Mouse (Mus musculus) urinary bladder, postnatal 10 days (tissue): Measurements from ENCODE around the gene Marveld2.

Experiments used
- DNase-seq: peaks from one replicate; pipeline ENCODE4 v3.0.0; 2022; ENCODE audit warnings: low spot score

Marveld2 gene

GRCm38 (mm10) chr13:100616181-100617087, at the start of gene Marveld2:
Gene Marveld2 (minus strand): TSS chr13:100616971.
- DNase-seq: no peak

GRCm38 (mm10) chr13:100659864-100660456, 43.2 kb upstream of the Marveld2 start:
- DNase-seq: no peak

DNA sequence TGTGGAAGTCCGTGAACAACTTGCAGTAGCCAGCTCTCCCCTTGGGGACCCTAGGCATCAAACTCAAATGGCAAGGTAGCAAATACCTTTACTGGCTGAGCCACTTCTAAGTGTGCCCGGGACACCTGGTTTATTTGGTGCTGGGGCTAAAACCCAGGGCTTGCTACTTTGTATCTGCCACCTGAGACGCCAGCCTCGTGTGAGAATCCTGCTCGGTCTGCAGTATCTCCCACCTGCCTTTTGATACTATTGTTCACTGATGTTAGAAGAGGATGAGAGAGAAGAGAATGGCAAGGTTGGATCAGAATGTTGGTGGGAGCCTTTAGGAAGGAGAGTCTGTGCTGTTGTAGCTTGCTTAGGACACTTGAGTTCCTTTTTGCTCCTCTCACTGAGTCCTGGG, 41.3 kb upstream of the Marveld2 start:
- DNase-seq: no peak

DNA sequence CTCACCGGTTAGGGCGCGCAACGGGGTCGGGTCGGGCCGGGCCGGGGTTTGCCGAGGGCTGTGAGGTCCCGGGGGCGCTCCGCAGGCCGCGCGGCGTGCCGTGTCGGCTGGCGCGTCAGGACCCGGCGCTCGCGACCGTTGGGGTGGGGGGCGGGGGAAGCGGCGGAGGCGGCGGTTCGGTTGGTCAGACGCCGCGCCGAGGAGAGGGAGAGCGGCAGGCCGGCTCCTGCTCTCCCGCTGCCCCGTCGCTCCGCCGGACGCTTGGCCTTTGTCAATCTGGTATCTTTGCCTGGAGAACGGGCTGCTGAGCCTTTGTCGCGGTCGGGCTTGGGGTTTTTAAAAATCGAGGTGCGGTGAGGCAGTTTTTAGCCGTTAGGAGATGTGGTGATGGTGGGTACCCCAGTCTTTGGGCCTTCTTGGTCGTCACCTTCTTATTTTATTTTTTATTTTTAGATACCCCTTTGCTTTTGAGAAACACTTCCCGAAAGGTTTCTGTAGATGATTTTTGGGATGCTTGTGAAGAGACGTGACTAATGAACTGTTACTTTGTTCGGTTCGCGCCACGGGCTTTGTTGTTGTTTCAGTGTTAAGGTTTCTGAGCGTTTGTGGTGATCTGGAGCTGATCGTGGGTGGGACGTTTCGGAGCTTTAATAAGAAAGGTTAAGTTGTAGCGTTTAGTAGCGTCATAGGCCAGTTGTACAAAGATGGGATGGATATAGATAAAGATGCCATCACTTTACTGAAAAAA, 34.8 kb upstream of the Marveld2 start, which contains the start of gene Taf9:
Gene Taf9 (plus strand): TSS at position 141 of the 748 bp plus-strand sequence.
- no peak for DNase-seq

GRCm38 (mm10) chr13:100650550-100651438, 34.0 kb upstream of the Marveld2 start, which contains the start of the genes Ak6 and Rad17:
Gene Ak6 (plus strand): TSS chr13:100650979.
Gene Rad17 (minus strand): TSS chr13:100651051.
- DNase-seq: peak; percentile 87

GRCm38 (mm10) chr13:100648223-100648622, 31.5 kb upstream of the Marveld2 start:
- no peak for DNase-seq

DNA sequence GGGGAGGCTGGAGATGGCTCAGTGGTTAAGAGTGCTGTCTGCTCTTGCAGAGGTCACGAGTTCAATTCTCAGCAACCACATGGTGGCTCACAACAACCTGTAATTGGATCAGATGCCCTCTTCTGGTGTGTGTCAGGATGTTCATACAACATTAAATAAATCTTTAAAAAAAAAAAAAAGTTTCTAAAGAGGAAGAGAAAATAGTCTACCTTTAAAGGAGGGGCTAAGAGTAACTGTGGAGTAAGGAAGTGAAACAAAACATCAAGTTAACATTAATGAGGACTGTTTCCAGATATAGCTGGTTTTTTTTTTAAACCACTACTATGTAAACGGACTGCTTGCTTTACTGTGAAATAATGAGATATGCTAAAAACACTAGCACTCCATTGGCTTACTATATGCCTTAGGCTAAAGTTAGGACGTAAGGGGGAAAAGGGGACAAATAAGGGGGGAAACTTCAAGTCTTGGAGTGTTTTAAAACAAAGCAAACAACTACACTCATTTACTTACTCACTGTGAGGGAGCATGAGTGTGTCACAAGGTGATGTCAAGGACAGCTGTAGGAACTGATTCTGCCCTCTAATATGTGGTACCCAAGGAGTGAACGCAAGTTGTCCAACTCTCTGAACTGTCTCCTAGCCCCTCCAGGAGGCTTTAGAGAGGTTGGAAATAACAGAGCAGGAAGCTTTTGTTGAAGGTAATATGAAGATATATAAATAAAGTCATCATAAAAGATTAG, 25.9 kb upstream of the Marveld2 start:
- no peak for DNase-seq

GRCm38 (mm10) chr13:100634106-100634691, 17.4 kb upstream of the Marveld2 start:
- no peak for DNase-seq

DNA sequence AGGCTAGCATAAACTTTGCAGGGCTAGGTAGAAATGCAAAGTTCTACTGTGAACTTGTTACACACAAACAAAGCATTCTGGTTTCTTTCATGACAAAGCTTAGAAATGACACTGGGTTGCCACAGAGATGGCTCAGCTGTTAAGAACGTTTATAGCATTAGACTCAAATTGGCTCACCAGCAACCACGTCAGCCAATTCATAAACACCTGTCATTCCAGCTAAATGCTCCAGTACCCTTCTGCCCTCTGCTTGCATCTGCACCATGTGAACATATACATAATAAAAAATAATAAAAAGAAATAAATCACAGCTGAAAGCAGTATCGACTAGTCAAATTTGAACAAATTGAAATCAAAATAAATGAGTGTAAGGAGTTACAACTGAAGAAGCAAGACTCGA, 5.5 kb upstream of the Marveld2 start:
- no peak for DNase-seq

DNA sequence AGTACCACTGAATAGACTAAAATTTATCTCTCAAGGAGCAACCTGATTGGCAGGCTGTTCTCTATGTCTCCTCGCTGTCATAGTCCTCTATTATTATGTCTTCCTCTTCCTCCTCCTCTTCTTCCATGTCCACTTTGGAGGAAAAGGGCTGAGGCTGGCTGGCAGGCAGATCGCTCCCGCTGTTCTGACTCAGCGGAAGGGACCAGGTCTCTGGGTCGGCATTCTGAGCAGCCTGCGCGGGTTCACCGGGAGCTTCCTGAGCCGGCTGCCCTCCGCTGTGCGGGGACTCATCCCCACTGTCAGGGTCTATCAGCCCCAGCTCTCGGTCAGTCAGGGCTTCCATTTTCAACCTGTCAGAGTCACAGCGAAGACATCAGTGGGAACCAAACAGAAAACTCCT, 812 bp upstream of the Marveld2 start:
- no peak for DNase-seq

DNA sequence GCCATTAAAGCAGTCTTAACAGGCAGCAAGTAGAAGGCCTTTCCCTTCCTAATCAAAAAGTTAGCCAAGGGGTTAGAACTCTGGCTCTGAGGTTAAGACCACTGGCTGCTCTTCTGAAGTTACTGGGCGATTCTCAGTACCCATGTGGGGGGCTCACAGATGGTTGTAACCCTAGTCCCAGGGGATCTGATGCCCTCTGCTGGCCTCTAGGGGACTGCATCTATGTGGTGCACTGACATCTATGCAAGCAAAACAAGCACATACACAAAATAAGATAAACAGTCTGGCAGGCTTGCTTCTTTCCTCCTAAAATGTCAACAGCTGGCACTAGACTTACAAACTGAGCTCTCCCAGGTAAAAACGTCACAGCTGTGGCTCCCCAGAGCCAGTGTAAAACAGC, 3.9 kb downstream of the Marveld2 start:
- no peak for DNase-seq

- DNase-seq: no peak
Observed at GRCm38 (mm10) chr13:100612251-100612650, 4.5 kb downstream of the Marveld2 start.

DNA sequence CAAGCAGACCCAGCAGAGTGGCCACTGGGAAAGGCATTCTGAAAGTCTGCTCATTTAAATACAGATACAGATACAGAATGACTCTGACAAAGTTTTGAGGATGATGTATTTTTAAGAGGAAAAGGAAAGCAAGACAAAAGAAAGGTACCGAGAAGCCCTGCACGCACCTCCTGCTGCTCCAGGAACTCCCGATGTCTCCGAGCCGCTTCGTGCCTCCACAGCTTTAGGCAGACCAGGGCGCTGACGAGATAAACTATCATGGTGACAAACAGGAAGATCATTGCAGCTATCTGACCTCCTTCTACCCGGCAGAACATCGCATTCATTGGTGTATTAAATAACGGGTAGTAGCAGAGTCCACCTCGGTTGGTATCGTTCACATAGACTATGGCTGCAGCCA, 5.5 kb downstream of the Marveld2 start:
- no peak for DNase-seq

- DNase-seq: no peak
Observed at GRCm38 (mm10) chr13:100607756-100608155, 9.0 kb downstream of the Marveld2 start.

DNA sequence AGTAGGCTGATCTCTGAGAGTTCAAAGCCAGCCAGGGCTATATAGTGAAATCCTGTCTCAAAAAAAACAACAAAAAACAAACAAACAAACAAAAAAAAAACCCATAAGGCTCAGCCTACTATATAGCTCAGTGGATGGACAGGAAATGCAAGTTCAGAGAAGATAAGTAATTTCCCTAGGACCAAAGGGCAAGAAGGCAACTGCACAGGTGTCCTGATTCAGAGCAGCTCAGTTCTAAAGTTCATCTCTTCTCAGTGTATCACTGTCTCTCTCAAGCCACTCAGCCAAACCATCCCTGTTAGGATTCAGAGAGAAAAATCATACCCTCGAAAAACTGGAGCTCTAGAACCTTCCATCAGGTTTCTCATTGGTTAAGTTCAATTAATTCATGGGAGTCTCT, 10.9 kb downstream of the Marveld2 start:
- no peak for DNase-seq

GRCm38 (mm10) chr13:100603738-100604095, 13.1 kb downstream of the Marveld2 start:
- DNase-seq: no peak

DNA sequence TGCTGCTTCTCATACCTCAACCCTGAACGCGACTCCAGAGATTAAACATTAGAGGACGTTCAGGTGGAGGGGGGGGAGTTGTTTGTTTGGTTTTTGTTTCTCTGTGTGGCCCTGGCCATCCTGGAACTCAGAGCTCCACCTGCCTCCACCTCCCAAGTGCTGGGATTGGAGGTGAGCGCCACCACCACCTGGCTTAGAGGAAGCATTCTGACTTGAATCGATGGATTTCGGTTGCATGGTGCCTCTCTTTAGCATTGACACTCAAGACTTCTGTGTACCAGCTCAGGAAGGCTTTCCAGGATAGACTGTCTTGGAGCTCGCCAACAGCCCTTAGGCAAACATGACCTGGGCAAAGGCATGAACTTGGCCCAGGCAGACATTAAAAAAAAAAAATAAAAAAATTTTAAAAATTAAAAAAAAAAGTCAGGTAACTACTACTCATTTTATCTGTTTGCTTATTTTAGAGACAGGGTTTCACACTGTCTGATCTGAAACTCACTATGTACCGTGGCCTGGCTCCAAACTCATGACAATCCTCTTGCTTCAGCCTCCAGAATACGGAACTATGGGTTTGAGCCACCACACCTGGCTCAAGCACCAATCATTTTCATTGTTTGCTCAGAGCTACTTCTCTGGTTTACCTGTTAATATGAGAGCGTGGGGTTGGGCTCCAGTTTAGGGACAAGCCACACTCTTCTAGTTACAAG, 13.6 kb downstream of the Marveld2 start:
- DNase-seq: no peak

DNA sequence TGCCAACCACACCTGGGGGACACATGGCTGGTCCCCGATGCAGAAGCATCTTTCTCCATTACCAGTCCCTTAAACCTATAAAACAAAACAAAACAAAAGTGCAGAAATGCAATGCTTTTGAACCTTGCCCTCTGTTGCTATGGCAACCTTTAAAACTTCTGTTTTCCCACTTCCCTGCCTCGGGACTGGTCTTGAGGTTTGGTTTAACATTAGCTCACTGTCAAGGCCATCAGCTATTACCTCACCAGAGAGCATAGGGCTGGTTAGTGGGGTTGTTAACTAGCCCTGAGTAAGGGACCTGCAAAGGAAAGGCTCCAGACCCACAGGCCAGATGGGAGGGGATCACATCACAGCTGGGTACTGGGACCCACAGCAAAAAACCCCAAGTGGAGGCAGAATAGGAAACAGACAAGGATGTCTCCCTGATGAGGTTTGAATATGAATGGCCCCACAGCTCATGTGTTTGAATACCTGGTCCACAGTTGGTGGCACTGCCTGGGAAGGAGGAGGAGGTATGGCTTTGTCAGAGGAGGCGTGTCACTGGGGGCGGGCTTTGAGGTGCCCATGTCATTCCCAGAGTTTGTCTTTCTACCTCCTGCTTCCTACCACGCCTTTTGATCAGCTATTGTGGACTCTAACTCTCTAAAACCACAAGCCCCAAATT, 14.4 kb downstream of the Marveld2 start:
- no peak for DNase-seq

- no peak for DNase-seq
Observed at GRCm38 (mm10) chr13:100601034-100601433, 15.7 kb downstream of the Marveld2 start.
